Mouse (Mus musculus): ENCODE results near the gene Ubxn6.
A peak's percentile ranks its signal among the peaks of the same experiment; 100 is the strongest.

- TF ChIP-seq POLR2A (IDR thresholded peaks at IDR 0.05; ENCODE audit: insufficient read depth, low read depth, low read length) (peak; percentile 77), CTCF (IDR thresholded peaks at IDR 0.05) (no peak; the same call in 1 of the 2 replicates)
These were observed 38.5 kb downstream of the Ubxn6 start, which contains the start of gene Sh3gl1 for GRCm38 (mm10) chr17:56036176-56036900.

Data from heart, adult 2 months (tissue).